Mouse (Mus musculus): ENCODE data around the gene Fgf8. TPM values are rescaled to one million over a fixed set of nuclear protein-coding genes. Genes with fewer than 3 reads are reported as not detected.
A peak's percentile ranks its signal among the peaks of the same experiment; 100 is the strongest.

Fgf8 gene
- polyA plus RNA-seq, 1 experiment from 2014 or later, result 0.16 TPM

DNA sequence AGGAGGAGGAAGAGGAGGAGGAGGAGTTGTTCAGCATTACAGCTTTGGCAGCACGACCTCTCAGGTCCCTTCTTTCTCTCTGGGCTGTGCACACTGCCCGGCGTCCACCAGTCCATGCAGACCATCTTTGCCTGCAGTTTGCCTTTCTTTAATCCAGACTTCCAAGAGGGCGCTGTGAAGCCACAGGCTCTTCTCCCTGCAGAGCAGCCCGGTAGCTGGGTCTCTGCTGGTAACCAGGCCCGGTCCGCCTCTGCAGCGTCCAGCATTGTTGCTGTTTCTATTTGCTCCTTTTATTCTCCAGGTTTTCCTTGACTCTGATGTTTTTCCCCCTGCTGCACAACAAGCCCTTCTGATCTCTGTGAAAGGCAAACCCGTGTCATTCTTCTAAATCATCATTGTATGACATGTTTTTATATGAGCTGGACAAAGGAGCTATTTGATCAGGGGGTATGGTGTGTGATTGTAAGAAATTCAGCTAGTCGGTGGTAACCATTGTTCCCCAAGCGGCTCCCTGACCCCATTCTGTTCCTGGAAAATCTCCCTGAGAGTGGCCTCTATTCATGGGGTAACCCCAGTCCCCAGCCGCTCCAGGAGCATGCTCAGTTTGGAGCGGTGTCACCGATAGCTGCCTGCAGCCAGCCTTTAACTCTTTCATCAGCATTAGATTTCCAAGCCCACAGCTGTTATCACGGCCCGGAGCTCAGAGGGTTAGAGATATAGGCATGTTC lies 25.1 kb downstream of the Fgf8 start:
- Histone ChIP-seq H3K4me3 (ENCODE audit: low read length) (no peak overlapping the region), H3K4me2 (ENCODE audit: low read depth, low read length) (no peak overlapping the region), H3K36me3 (ENCODE audit: control insufficient read depth, insufficient read depth, low read length) (no peaks in the 10 kb centered on the region), H3K9me3 (ENCODE audit: control insufficient read depth, low read length) (no peaks in the 10 kb centered on the region), H3K27ac (ENCODE audit: low read length) (no peak overlapping the region), H3K27me3 (replicated peaks; ENCODE audit: control insufficient read depth, insufficient read depth, low read length) (no peaks in the 10 kb centered on the region), H3K4me1 (ENCODE audit: control insufficient read depth, insufficient read depth, low read length) (no peaks in the 10 kb centered on the region), H3K9ac (ENCODE audit: low read depth, low read length) (no peak overlapping the region)
- 0 out of 2 replicates have a peak, but pooled peaks have one; percentile 42 for ATAC-seq
- 15% methylated on average over 16 of the region's 16 CpGs for WGBS

DNA sequence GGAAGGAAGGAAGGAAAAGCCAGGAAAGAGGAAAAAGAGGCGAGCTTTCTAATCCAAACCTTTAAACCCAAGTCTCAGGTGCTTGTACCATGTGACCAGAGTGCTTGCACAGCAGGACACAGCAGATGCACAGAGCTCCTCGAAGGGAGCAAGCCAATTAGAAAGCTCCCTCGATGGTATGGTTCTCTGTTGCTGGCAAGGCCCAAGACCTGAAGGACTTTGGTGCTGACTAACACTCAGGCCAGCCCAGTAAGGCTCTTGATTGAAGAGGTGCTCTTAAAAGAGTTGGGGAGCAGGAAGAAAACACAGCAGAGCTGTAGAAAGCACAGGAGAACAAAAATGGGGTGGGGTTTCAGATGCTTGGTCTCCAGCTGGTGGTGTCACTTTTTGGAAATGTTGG lies 34.0 kb downstream of the Fgf8 start:
- Histone ChIP-seq H3K9ac (ENCODE audit: low read depth, low read length) (no peak overlapping the region), H3K4me1 (ENCODE audit: control insufficient read depth, insufficient read depth, low read length) (no peaks in the 10 kb centered on the region), H3K9me3 (ENCODE audit: control insufficient read depth, low read length) (no peaks in the 10 kb centered on the region), H3K4me2 (ENCODE audit: low read depth, low read length) (no peak overlapping the region), H3K27me3 (replicated peaks; ENCODE audit: control insufficient read depth, insufficient read depth, low read length) (no peaks in the 10 kb centered on the region), H3K4me3 (ENCODE audit: low read length) (no peak overlapping the region), H3K27ac (ENCODE audit: low read length) (no peak overlapping the region), H3K36me3 (ENCODE audit: control insufficient read depth, insufficient read depth, low read length) (no peaks in the 10 kb centered on the region)
- no peak for ATAC-seq
- WGBS, result 78% methylated on average over 3 of the region's 3 CpGs

DNA sequence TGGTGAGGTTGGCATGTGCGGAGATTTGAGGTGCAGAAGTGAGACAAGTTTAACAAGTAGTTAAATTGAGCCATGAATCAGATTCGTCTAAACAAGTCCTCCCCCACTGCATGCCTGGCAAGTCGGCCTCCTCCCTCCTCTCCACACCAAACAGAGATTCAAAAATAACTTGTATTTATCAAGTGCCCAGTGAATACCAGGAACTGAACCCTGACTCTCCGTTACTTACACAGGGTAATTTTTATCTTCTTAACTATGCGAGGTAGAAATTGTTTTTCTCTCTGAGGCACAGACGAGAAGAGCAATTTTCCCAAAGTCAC lies 46.5 kb downstream of the Fgf8 start:
- no peak for ATAC-seq
- Histone ChIP-seq H3K9ac (ENCODE audit: low read depth, low read length) (no peak overlapping the region), H3K4me3 (ENCODE audit: low read length) (no peak overlapping the region), H3K36me3 (ENCODE audit: control insufficient read depth, insufficient read depth, low read length) (no peaks in the 10 kb centered on the region), H3K27ac (ENCODE audit: low read length) (no peak overlapping the region), H3K4me1 (ENCODE audit: control insufficient read depth, insufficient read depth, low read length) (peaks cover 4% of the 10 kb centered on the region; the same call in 1 of the 2 replicates), H3K4me2 (ENCODE audit: low read depth, low read length) (no peak overlapping the region), H3K9me3 (ENCODE audit: control insufficient read depth, low read length) (no peaks in the 10 kb centered on the region), H3K27me3 (replicated peaks; ENCODE audit: control insufficient read depth, insufficient read depth, low read length) (no peaks in the 10 kb centered on the region)
- WGBS, result 34% methylated on average over 6 of the region's 6 CpGs

DNA sequence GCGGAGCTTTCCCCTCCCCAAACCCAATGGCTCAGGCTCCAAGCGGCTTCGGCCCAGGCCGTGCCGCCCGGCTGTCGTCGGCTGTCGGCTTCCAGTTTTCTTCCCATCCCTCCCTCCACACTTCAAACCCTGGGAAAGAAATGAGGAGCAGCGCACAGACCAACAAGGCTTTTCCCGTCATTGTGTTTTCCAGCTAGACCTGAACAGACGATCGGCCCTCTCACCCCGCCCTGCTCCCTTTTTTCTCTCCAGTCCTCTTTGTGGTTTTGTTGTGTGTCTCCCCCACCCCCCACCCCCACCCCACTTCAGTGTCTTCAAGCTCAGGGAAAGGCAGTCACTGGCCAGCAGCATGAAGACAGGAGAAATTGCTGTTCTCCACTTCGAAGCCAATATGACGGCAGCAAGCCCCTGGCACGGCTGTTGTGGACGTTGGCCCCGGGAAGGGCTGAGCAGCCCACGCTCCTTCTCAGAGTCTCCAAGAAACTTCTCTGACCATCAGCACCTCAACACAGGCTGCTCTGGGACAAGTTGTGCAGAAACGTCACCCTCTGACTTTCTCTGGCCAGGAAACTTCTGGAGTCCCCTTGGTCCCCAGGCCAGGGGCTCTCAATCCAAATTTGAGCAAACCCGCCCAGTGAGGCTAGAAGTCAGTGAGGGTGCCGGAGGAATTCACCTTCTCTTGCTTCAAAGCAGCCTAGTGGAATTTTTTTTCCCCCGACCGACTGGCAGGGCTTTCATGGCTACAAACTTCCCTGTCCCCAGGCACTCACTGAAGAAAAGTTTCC lies 47.0 kb downstream of the Fgf8 start:
- Histone ChIP-seq H3K27me3 (replicated peaks; ENCODE audit: control insufficient read depth, insufficient read depth, low read length) (no peaks in the 10 kb centered on the region), H3K4me1 (ENCODE audit: control insufficient read depth, insufficient read depth, low read length) (peaks cover 4% of the 10 kb centered on the region; the same call in 1 of the 2 replicates), H3K9ac (ENCODE audit: low read depth, low read length) (0 out of 2 replicates have a peak overlapping the region, but pooled peaks have one; percentile 10), H3K4me2 (ENCODE audit: low read depth, low read length) (no peak overlapping the region), H3K27ac (ENCODE audit: low read length) (no peak overlapping the region), H3K36me3 (ENCODE audit: control insufficient read depth, insufficient read depth, low read length) (no peaks in the 10 kb centered on the region), H3K9me3 (ENCODE audit: control insufficient read depth, low read length) (no peaks in the 10 kb centered on the region), H3K4me3 (ENCODE audit: low read length) (no peak overlapping the region)
- 46% methylated on average over 25 of the region's 25 CpGs for WGBS
- ATAC-seq, result no peak

DNA sequence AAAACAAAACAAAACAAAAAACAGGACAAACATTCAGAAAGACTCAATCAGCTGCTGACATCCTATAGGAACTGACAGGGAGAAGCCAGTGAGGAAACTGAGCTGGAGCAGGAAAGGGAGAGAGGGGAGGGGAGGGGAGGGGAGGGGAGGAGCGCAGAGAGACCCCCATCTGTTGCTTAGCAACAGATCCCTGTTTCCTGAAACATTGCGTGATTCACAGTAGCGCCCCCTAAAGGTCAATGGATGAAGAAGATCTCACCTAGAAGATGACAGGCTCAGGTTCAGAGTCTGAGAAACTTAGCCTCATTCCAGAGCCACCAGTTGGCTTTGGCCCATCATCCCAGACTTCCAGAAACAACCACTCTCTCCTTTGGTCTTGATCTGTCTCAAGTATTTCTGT lies 48.7 kb downstream of the Fgf8 start:
- H3K27ac ChIP-seq (ENCODE audit: low read length), result no peak overlapping the region
- no peaks in the 10 kb centered on the region for H3K27me3 ChIP-seq (replicated peaks; ENCODE audit: control insufficient read depth, insufficient read depth, low read length)
- no peak overlapping the region for H3K4me2 ChIP-seq (ENCODE audit: low read depth, low read length)
- no peak for ATAC-seq
- no peaks in the 10 kb centered on the region for H3K36me3 ChIP-seq (ENCODE audit: control insufficient read depth, insufficient read depth, low read length)
- 41% methylated on average over 3 of the region's 3 CpGs for WGBS
- peaks cover 4% of the 10 kb centered on the region; the same call in 1 of the 2 replicates for H3K4me1 ChIP-seq (ENCODE audit: control insufficient read depth, insufficient read depth, low read length)
- H3K9me3 ChIP-seq (ENCODE audit: control insufficient read depth, low read length), result no peaks in the 10 kb centered on the region
- H3K9ac ChIP-seq (ENCODE audit: low read depth, low read length), result no peak overlapping the region
- no peak overlapping the region for H3K4me3 ChIP-seq (ENCODE audit: low read length)

DNA sequence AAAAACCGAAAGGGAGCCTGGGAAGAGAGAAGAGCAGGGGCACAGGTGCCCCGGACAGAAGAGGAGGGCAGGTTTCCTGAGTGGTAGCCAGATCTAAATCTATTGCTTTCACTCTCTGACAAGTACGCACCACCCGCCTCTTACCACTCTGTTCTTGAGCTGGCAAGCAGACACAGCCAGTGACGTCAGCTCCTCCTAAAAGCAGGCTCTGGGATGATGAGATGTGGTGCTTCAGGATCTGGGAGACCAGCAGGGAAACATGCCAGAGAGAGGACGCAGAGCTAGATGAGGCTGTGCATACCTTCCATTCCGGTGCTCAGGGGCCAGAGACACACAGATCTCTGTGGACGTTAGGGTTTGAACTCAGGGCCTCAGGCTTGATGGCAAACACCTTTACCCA lies 50.5 kb downstream of the Fgf8 start:
- H3K27me3 ChIP-seq (replicated peaks; ENCODE audit: control insufficient read depth, insufficient read depth, low read length), result no peaks in the 10 kb centered on the region
- no peak overlapping the region for H3K27ac ChIP-seq (ENCODE audit: low read length)
- H3K4me1 ChIP-seq (ENCODE audit: control insufficient read depth, insufficient read depth, low read length), result peaks cover 4% of the 10 kb centered on the region; the same call in 1 of the 2 replicates
- 79% methylated on average over 8 of the region's 8 CpGs for WGBS
- no peaks in the 10 kb centered on the region for H3K9me3 ChIP-seq (ENCODE audit: control insufficient read depth, low read length)
- ATAC-seq, result no peak
- no peak overlapping the region for H3K4me2 ChIP-seq (ENCODE audit: low read depth, low read length)
- H3K9ac ChIP-seq (ENCODE audit: low read depth, low read length), result no peak overlapping the region
- no peaks in the 10 kb centered on the region for H3K36me3 ChIP-seq (ENCODE audit: control insufficient read depth, insufficient read depth, low read length)
- H3K4me3 ChIP-seq (ENCODE audit: low read length), result no peak overlapping the region

DNA sequence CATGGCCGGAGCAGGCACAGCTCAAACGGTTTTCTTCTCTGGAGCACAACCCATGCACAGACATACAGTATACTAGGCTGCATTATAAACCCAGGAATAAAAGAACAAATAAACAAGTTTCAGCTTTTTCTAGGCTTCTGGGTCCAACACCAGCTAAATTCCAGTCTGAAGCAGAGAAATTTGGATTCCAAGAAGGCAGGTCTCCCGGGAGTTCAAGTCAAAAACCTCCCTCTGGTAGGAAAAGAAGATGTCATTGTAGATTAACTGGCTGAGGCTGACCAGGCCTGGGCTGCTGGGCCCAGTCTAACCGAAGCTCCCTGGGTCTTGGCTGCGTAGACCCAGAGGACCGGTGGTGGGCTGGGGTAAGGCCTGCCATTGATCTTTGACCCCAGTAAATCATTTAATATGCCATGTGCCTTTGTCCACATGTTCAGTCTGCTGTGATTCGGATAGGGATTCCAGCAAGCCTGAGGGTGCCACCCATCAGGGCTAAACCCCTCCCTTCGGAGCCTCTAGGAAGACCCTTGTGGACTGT lies 51.6 kb downstream of the Fgf8 start:
- Histone ChIP-seq H3K9ac (ENCODE audit: low read depth, low read length) (no peak overlapping the region), H3K4me2 (ENCODE audit: low read depth, low read length) (no peak overlapping the region), H3K36me3 (ENCODE audit: control insufficient read depth, insufficient read depth, low read length) (no peaks in the 10 kb centered on the region), H3K4me1 (ENCODE audit: control insufficient read depth, insufficient read depth, low read length) (peaks cover 4% of the 10 kb centered on the region; the same call in 1 of the 2 replicates), H3K27ac (ENCODE audit: low read length) (no peak overlapping the region), H3K9me3 (ENCODE audit: control insufficient read depth, low read length) (no peaks in the 10 kb centered on the region), H3K4me3 (ENCODE audit: low read length) (no peak overlapping the region), H3K27me3 (replicated peaks; ENCODE audit: control insufficient read depth, insufficient read depth, low read length) (no peaks in the 10 kb centered on the region)
- no peak for ATAC-seq
- WGBS, result 50% methylated on average over 8 of the region's 8 CpGs

DNA sequence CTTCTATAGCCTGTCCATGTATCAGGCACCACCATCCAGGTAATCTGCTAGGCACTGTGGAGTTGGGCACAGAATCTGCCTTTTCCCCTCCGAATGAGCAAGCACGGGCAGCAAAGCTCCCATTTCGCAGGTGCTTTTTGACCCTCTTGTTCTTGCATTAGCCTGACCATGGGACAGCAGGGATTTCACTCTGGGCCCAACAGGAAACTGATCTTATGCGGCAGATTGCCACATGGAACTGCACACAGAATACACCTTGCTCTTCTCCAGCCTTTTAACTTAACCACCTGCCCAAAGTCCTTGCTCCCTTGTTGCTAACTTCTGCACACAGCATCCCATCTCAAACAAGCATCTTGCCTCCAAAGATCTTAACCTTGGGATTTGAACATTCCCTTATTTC lies 55.7 kb downstream of the Fgf8 start:
- Histone ChIP-seq H3K9me3 (ENCODE audit: control insufficient read depth, low read length) (no peaks in the 10 kb centered on the region), H3K36me3 (ENCODE audit: control insufficient read depth, insufficient read depth, low read length) (no peaks in the 10 kb centered on the region), H3K9ac (ENCODE audit: low read depth, low read length) (no peak overlapping the region), H3K27me3 (replicated peaks; ENCODE audit: control insufficient read depth, insufficient read depth, low read length) (no peaks in the 10 kb centered on the region), H3K4me3 (ENCODE audit: low read length) (no peak overlapping the region), H3K27ac (ENCODE audit: low read length) (no peak overlapping the region), H3K4me2 (ENCODE audit: low read depth, low read length) (no peak overlapping the region), H3K4me1 (ENCODE audit: control insufficient read depth, insufficient read depth, low read length) (no peaks in the 10 kb centered on the region)
- 67% methylated on average over 4 of the region's 4 CpGs for WGBS
- ATAC-seq, result no peak

All from intestine, embryonic 16.5 days (tissue).